Mouse (Mus musculus): Measurements from ENCODE around the gene Cacng2. TPM values are rescaled to one million over a fixed set of nuclear protein-coding genes. Genes with fewer than 3 reads are reported as not detected.

Gene Cacng2
- total RNA-seq, 2 experiments from 2014 or later = 36.1 to 37.5 TPM

DNA sequence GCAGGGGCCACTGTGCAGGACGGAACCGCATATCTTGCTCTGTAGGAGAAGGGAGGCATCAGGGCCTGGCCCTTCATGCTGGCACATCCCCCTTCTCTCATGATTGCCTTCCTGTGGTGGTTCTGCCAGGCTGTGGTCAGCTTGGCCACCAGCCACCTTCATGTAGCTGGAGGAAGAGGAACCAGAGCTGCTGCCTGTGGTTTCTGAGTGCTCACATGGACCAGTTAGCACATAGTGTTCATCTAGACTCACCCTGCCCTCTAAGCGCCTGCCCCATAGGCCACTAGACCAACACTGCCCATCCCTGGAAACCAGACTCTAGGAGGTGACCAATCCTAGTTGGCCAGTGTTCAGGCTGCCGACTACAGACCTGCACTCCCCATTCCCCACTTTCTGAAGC is 174.1 kb downstream of the Cacng2 start:
- peak in 1 of 2 experiments; percentile 28 for DNase-seq

Other genes with a start within 250 kb of the Cacng2 start
- gene Txn2, start 191.0 kb downstream of the Cacng2 start, total RNA-seq (2021) = 100 to 1,000 TPM; 125 to 135 TPM
- 10 to 100 TPM; 10.5 to 11.8 TPM for gene Foxred2, start 163.3 kb downstream of the Cacng2 start, total RNA-seq (2021)
- 100 to 1,000 TPM in 1 of 2 experiments, 10 to 100 TPM in 1; 96.9 to 102 TPM for gene Eif3d, start 149.2 kb downstream of the Cacng2 start, total RNA-seq (2021)
- gene Ift27, start 54.1 kb upstream of the Cacng2 start, total RNA-seq (2021) = 10 to 100 TPM; 19.9 to 20.3 TPM
- gene Pvalb, start 86.4 kb upstream of the Cacng2 start, total RNA-seq (2021) = 10 to 100 TPM; 52.0 to 62.7 TPM
- gene Ncf4, start 124.8 kb upstream of the Cacng2 start, total RNA-seq (2021) = 1 to 10 TPM in 1 of 2 experiments, under 1 TPM in 1; 0.58 to 1.2 TPM
- gene Csf2rb2, start 185.7 kb upstream of the Cacng2 start, total RNA-seq (2021) = 1 to 10 TPM; 1.4 to 1.5 TPM
- 1 to 10 TPM; 1.1 to 2.1 TPM for gene Csf2rb, start 205.7 kb upstream of the Cacng2 start, total RNA-seq (2021)

Data from layer of hippocampus, postnatal 36 days (tissue).